Mouse (Mus musculus) kidney, adult 2 months (tissue): ENCODE results near the gene Eef2k. TPM values are rescaled to one million over a fixed set of nuclear protein-coding genes. Genes with fewer than 3 reads are reported as not detected.

Experiments used
- DNase-seq: peaks from one replicate; pipeline ENCODE4 v3.0.0; 2021
- H3K27ac ChIP-seq: fragments of 200-500 bp; 2 replicates; pipeline ENCODE4 v1.5.1; 2012; ENCODE audit warnings: low read depth, low read length, control low read depth, inconsistent platforms; ENCODE audit not compliant: insufficient read depth
- H3K27me3 ChIP-seq: fragments of 200-500 bp; replicated peaks from 2 replicates; pipeline ENCODE4 v1.6.1; 2012; ENCODE audit warnings: mild to moderate bottlenecking, moderate library complexity, low read length, inconsistent platforms; ENCODE audit not compliant: control insufficient read depth, insufficient read depth
- H3K36me3 ChIP-seq: fragments of 200-500 bp; 2 replicates; pipeline ENCODE4 v1.6.1; 2012; ENCODE audit warnings: mild to moderate bottlenecking, moderate library complexity, low read length, inconsistent platforms; ENCODE audit not compliant: control insufficient read depth, insufficient read depth
- H3K4me1 ChIP-seq: fragments of 200-500 bp; 2 replicates; pipeline ENCODE4 v1.6.1; 2011; ENCODE audit warnings: low read length; ENCODE audit not compliant: control insufficient read depth, insufficient read depth
- H3K4me3 ChIP-seq: fragments of 200-500 bp; 2 replicates; pipeline ENCODE4 v1.5.1; 2011; ENCODE audit warnings: mild to moderate bottlenecking, low read depth, low read length, control low read depth; ENCODE audit not compliant: insufficient read depth
- CTCF ChIP-seq: fragments of 200-500 bp; conservative IDR thresholded peaks from 2 replicates; pipeline ENCODE4 v1.5.1; 2011; ENCODE audit warnings: low read depth, mild to moderate bottlenecking, control low read depth, low read length, moderate library complexity, mixed read lengths; ENCODE audit not compliant: insufficient read depth, insufficient read length
- POLR2A ChIP-seq: fragments of 200-500 bp; IDR thresholded peaks from one replicate; pipeline ENCODE4 v1.6.1; 2011; ENCODE audit warnings: low read depth, low read length, control low read depth
- WGBS: fragments of 180-500 bp; shearing (Covaris S2); methylation state at CpG from one replicate; pipeline ENCODE4 v1.1.7; 2018; 5-methylcytosine and 5-hydroxymethylcytosine counted together
- polyA plus RNA-seq: library from polyadenylated mRNA; depleted of rRNA; stranded (reverse); fragments of >200 nt; gene quantifications from 2 replicates; pipeline ENCODE4 v1.2.3, GENCODE M21; 2012

The Eef2k gene
- polyA plus RNA-seq, 1 experiment = 6.4 TPM

- TF ChIP-seq CTCF (no peak), POLR2A (no peak)
- DNase-seq = peak; percentile 88
- peak overlapping the region; percentile 73 for H3K4me3 ChIP-seq
- H3K4me1 ChIP-seq = peaks cover 3% of the 10 kb centered on the region; the same call in 1 of the 2 replicates
- peak overlapping the region; percentile 20; the same call in 1 of the 2 replicates for H3K27ac ChIP-seq
- WGBS = 2% methylated on average over 10 of the region's 10 CpGs
- no peaks in the 10 kb centered on the region for H3K27me3 ChIP-seq
- H3K36me3 ChIP-seq = no peaks in the 10 kb centered on the region
Observed at GRCm38 (mm10) chr7:120918526-120918962, 75.9 kb downstream of the Eef2k start.

DNA sequence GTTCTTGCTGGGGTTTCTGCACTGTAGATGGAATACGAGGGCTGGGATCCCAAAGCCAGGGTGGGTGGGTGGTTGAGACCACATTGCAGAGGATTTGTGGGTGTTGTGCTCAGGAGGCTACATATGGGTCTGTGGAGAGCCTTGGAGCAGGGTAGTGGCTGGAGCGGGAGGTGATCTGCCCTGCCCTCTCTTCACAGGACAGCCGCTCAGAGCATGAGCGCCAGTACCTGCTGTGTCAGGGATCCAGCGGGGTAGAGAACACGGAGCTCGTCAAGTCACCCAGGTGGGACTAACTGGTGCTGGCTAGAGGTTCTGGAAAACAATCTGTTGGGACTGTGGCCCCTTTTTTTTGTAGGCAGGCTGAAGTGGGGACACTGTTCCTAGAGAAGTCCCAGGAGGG, 90.5 kb downstream of the Eef2k start:
- no peak overlapping the region for H3K4me3 ChIP-seq
- TF ChIP-seq POLR2A (no peak), CTCF (no peak)
- H3K27ac ChIP-seq = no peak overlapping the region
- DNase-seq = no peak
- H3K4me1 ChIP-seq = no peaks in the 10 kb centered on the region; the same call in 1 of the 2 replicates
- no peaks in the 10 kb centered on the region for H3K36me3 ChIP-seq
- WGBS = 65% methylated on average over 7 of the region's 7 CpGs
- H3K27me3 ChIP-seq = no peaks in the 10 kb centered on the region

- DNase-seq = no peak
- no peaks in the 10 kb centered on the region for H3K36me3 ChIP-seq
- no peak overlapping the region for H3K4me3 ChIP-seq
- TF ChIP-seq CTCF = no peak
- TF ChIP-seq POLR2A = no peak
- H3K4me1 ChIP-seq = no peaks in the 10 kb centered on the region; the same call in 1 of the 2 replicates
- 69% methylated on average over 5 of the region's 5 CpGs for WGBS
- no peak overlapping the region for H3K27ac ChIP-seq
- H3K27me3 ChIP-seq = no peaks in the 10 kb centered on the region
Observed at GRCm38 (mm10) chr7:120933680-120934195, 91.1 kb downstream of the Eef2k start.

DNA sequence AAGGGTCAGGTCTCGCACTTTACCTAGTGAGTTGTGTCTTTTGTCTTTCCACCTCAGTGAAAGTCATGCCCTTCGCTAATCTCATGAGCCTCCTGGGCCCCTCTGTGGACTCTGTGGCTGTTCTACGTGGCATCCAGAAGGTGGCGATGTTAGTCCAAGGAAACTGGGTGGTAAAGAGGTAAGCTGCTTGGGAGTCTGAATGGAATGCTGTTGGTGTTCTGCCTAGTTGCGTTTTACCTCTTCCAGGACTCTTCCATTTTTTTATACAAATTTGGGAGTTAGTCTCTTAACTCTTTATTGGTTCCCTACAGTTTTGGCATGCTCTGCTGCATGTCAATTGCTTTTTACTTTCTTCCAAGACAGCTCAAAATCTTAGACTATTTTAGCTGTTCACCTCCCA, 92.1 kb downstream of the Eef2k start:
- DNase-seq = peak; percentile 76
- Histone ChIP-seq H3K27me3 (no peaks in the 10 kb centered on the region), H3K4me1 (no peaks in the 10 kb centered on the region; the same call in 1 of the 2 replicates), H3K4me3 (no peak overlapping the region), H3K27ac (no peak overlapping the region), H3K36me3 (no peaks in the 10 kb centered on the region)
- 23% methylated on average over 5 of the region's 5 CpGs for WGBS
- TF ChIP-seq POLR2A (no peak), CTCF (peak; percentile 86)

DNA sequence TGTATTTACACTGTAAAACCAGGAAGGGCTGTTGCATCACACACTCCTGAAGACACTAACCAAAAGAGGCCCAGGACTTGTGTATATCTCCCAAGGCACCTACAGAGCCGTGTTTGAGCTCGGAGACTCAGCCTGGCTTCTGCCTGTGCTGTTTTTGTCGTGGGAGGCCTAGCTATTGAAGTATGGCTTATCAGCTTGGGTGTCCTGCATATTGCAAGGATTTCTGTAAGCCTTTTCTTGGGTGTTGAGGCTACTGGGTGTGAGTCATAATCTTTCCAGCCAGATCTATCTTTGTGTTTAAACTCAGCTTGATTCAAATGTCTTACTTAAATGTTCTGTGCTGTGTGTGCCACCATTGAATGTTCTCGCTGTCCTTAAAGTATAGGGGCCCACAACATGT, 93.9 kb downstream of the Eef2k start:
- TF ChIP-seq POLR2A = no peak
- no peak for TF ChIP-seq CTCF

DNA sequence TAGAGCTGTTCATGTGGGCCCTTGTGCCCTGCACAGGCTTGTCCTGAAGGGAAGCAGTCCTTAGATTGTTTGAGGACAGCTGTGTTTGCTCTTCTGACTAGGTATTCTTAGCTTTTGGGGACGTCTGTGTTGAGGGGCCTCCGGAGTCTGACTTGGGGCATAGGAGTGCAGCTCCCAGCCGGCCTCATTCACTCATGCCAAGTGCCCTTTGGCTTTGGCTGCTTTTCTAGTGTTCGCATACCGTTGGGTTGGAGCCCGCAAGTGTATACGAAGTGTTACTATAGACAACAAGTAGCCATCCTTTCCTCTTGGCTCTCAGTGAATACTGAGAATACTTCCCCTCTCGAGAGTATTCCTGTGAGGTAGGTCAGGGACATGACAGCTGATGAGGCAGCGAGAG, 95.6 kb downstream of the Eef2k start:
- no peaks in the 10 kb centered on the region; the same call in 1 of the 2 replicates for H3K36me3 ChIP-seq
- H3K27me3 ChIP-seq = no peaks in the 10 kb centered on the region
- TF ChIP-seq POLR2A (no peak), CTCF (no peak)
- peak; percentile 62 for DNase-seq
- no peak overlapping the region for H3K4me3 ChIP-seq
- peaks cover 4% of the 10 kb centered on the region for H3K4me1 ChIP-seq
- H3K27ac ChIP-seq = no peak overlapping the region
- WGBS = 59% methylated on average over 9 of the region's 9 CpGs

More for the DNA sequence above, 93.9 kb downstream of the Eef2k start:
- DNase-seq = no peak
- Histone ChIP-seq H3K4me1 (no peaks in the 10 kb centered on the region; the same call in 1 of the 2 replicates), H3K36me3 (no peaks in the 10 kb centered on the region), H3K4me3 (no peak overlapping the region), H3K27me3 (no peaks in the 10 kb centered on the region), H3K27ac (no peak overlapping the region)
- 91% methylated on average over 4 of the region's 4 CpGs for WGBS

DNA sequence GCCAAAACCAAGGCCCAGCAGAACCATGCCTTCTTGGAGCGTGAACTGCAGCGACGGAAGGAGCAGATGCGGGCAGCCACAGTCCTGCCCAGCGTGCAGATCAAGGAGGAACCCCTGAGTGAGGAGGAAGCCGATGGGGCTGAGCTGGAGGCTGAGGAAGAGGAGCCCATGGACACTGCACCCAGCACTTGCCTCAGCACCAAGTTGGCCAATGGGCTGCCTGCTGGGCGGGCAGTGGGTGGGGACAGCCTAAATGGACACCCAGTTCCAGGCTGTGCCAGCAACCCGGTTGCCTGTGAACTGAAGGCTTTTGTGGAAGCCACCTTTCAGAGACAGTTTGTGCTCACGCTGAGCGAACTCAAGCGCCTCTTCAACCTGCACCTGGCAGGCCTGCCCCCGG, 97.7 kb downstream of the Eef2k start:
- H3K4me3 ChIP-seq = peak overlapping the region; percentile 79
- H3K27ac ChIP-seq = peak overlapping the region; percentile 94
- H3K27me3 ChIP-seq = no peaks in the 10 kb centered on the region
- TF ChIP-seq POLR2A = peak; percentile 62
- TF ChIP-seq CTCF = no peak
- WGBS = 71% methylated on average over 12 of the region's 12 CpGs
- peak; percentile 93 for DNase-seq
- H3K4me1 ChIP-seq = peaks cover 10% of the 10 kb centered on the region
- H3K36me3 ChIP-seq = peaks cover 5% of the 10 kb centered on the region; the same call in 1 of the 2 replicates
